Mouse (Mus musculus) Patski (cell line): ENCODE results near the gene AI464131. TPM values are rescaled to one million over a fixed set of nuclear protein-coding genes. Genes with fewer than 3 reads are reported as not detected.
A peak's percentile ranks its signal among the peaks of the same experiment; 100 is the strongest.

ENCODE experiments used
- ATAC-seq: fragments of 100-300 bp; one replicate; pipeline ENCODE4 v1.8.0; 2021
- CTCF ChIA-PET: fragments of 350-600 bp; sonication (Branson Sonifier 250); formaldehyde crosslinking; loops from one replicate; lab custom pipeline; 2022; ENCODE audit warnings: inconsistent platforms; lab: Charles Lee
- POLR2A ChIA-PET: fragments of 350-600 bp; sonication (Branson Sonifier 250); formaldehyde crosslinking; loops from one replicate; lab custom pipeline; 2022; ENCODE audit warnings: antibody characterized with exemption, inconsistent platforms; lab: Charles Lee
- DNase-seq: peaks from one replicate; pipeline ENCODE4 v3.0.0-alpha.2; 2011; ENCODE audit warnings: low read depth, low spot score
- H3K27me3 ChIP-seq: fragments of 371-371 bp; one replicate; pipeline ENCODE4 v1.5.1; 2021
- CTCF ChIP-seq: fragments of 100-300 bp; IDR thresholded peaks from one replicate; pipeline ENCODE4 v1.5.1; 2021
- in situ Hi-C: fragments of 300-500 bp; cut with MboI; formaldehyde crosslinking; loops from 3 replicates; pipeline ENCODE4 v1.11.1; 2018; ENCODE audit warnings: low pct_unique_long_range_greater_than_20kb, mixed read lengths
- polyA plus RNA-seq: library from polyadenylated mRNA; unstranded; gene quantifications from one replicate; pipeline ENCODE4 v1.2.3, GENCODE M21; 2021

Gene AI464131
- polyA plus RNA-seq, 1 experiment from 2014 or later = 6.2 TPM

DNA sequence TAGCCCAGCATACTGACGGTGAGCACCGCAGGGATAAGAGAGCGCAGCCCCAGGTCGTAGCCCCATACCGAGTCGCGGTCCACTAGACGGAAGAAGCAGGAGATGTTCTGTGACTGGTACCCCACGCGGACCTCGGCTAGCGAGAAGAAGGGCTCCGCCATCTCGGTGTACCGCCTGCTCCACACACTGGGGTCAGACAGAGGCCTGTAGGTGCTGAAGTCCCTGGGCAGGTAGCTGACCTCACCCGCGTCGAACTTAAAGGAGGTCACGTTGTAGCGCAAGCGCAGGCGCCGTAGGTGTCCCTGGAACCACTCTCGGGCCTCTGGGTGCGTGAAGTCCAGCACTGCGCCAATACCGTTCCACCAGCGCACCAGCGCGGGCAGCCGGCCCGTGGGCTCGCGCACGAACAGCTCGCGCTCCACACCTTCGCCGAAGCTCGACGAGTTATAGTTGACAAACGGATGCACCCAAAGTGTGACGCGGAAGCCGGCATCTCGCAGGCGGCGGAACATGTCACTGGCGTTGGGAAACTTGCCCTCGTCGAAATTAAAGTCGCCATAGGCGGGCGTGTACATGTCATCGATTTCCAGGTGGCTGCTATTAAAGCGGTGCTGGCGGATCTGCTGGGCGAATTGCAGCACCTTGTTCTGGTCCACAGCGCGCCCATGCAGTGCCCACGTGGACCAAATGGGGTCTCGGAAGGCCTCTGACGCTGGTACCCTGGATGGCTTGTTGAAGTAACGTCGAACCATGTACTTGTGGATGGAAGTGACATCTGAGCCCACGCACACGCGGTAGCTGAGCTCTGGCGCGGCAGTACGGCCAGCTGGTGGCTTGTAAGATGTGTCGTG, 4.7 kb downstream of the AI464131 start:
- TF ChIP-seq CTCF = no peak
- no peaks in the 10 kb centered on the region for H3K27me3 ChIP-seq
- in situ Hi-C loops = no loop called here
- POLR2A ChIA-PET = no interaction called here
- DNase-seq (no peak), ATAC-seq (no peak)
- CTCF ChIA-PET = interaction anchor here (1.5 kb wide), 1 partner anchor 29 kb away, joined by 3 read pairs; no protein-coding TSS in a partner anchor

DNA sequence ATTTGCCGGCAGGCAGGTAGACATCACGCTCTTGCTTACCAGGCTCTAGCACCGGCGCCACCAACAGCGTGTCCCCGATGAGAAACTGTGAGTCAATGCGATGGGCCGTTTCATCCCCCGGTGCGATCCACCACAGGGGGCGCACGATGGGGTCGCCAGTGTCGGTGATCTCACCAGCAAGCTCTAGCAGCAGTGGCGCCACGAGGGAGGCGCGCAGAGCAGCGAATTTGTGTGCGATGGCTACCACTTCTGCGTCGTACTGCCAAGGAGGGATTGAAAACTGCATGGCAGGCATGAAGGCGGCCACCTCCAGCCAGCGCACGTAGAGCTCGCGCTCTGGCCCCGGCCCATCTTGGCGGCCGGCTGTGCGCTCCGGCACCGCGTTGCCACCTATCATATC, 5.3 kb downstream of the AI464131 start:
- no peak for DNase-seq
- in situ Hi-C loops = no loop called here
- TF ChIP-seq CTCF = no peak
- ChIA-PET POLR2A (no interaction called here), CTCF (interaction anchor here (1.5 kb wide), 1 partner anchor 28 kb away, joined by 3 read pairs; no protein-coding TSS in a partner anchor)
- H3K27me3 ChIP-seq = no peaks in the 10 kb centered on the region
- ATAC-seq = no peak

DNA sequence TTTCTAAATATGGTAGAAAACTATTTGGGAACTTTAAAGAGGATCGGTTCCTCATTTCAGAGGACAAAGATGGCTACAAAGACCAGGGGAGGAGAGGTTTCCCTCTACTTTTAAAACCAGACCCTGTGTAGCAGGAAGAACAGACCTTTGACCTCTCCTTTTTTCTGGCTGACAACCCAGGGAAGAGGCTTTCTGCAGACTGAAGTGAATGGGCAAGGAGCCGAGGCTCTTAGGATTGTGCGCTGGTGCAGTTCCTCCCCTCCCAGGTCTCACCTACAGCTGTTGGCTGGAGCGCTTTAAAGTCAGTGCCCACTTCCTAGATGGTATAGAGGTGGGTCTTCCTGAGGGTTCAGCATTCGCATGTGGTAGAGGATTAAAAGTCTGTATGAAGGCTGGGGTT, 5.8 kb downstream of the AI464131 start:
- CTCF ChIA-PET = interaction anchor here (1.5 kb wide), 1 partner anchor 28 kb away, joined by 3 read pairs; no protein-coding TSS in a partner anchor
- POLR2A ChIA-PET = no interaction called here
- no peaks in the 10 kb centered on the region for H3K27me3 ChIP-seq
- DNase-seq (no peak), ATAC-seq (no peak)
- in situ Hi-C loops = no loop called here
- TF ChIP-seq CTCF = no peak

DNA sequence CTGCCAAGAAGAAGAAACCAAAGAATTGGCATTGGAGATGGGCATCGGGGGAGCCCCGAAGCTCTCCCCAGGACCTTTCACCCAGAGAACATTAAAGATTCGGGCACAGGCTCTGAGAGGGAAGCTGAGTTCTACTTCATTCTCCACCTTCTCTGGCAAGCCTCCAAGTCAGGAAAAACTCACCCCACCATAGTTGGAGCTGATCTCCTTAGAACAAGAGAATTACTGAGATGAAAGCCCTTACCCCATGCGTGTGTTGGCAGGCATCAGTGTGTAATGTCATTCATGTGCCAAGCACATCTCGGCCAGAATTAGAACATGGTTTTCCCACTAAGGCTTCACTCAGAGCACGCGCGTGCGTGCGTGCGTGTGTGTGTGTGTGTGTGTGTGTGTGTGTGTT, 7.0 kb downstream of the AI464131 start:
- no peak for ATAC-seq
- ChIA-PET POLR2A (no interaction called here), CTCF (no interaction called here)
- H3K27me3 ChIP-seq = no peaks in the 10 kb centered on the region
- in situ Hi-C loops = no loop called here
- DNase-seq = no peak
- TF ChIP-seq CTCF = no peak

DNA sequence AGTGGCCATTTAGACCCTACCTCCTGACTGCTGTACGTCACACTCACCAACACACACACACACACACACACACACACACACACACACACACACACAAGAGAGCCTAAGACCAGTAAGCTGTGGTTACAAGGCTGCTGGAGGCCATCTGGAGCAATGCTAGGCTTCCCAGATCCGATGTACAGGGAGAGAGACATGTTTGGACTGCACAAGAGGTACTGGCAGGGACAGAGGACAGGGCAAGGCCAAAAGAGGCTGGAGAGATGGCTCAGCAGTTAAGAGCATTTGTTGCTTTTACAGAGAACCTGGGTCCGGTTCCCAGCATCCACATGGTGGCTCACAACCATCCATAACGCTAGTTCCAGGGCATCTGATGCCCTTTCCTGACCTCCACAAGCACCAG, 7.8 kb downstream of the AI464131 start:
- in situ Hi-C loops = no loop called here
- ATAC-seq (no peak), DNase-seq (no peak)
- no peaks in the 10 kb centered on the region for H3K27me3 ChIP-seq
- ChIA-PET POLR2A (interaction anchor here (0.6 kb wide), 1 partner anchor 13 kb away, joined by 3 read pairs; no protein-coding TSS in a partner anchor), CTCF (no interaction called here)
- TF ChIP-seq CTCF = no peak

DNA sequence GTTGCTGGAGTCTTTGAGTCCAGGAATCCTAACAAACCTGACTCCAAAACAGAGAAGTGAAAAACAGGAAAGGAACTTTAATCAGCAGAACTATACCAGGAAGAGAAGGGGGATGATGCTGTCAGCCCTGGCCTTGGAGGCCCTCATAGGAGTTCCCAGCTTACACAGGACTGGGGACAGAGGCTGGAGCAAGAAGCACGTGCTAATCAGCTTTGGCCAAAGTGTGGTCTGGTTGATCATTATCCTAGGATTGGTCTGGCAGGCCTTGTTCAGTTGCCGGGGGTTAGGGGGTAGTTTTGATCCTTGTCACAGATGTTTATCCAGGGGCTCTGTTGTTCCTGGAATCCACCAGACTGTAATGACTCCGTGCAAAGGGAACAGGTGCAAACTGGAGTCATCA, 8.5 kb downstream of the AI464131 start:
- TF ChIP-seq CTCF = no peak
- DNase-seq = no peak
- H3K27me3 ChIP-seq = no peaks in the 10 kb centered on the region
- in situ Hi-C loops = no loop called here
- ATAC-seq = no peak
- POLR2A ChIA-PET = no interaction called here
- CTCF ChIA-PET = no interaction called here

DNA sequence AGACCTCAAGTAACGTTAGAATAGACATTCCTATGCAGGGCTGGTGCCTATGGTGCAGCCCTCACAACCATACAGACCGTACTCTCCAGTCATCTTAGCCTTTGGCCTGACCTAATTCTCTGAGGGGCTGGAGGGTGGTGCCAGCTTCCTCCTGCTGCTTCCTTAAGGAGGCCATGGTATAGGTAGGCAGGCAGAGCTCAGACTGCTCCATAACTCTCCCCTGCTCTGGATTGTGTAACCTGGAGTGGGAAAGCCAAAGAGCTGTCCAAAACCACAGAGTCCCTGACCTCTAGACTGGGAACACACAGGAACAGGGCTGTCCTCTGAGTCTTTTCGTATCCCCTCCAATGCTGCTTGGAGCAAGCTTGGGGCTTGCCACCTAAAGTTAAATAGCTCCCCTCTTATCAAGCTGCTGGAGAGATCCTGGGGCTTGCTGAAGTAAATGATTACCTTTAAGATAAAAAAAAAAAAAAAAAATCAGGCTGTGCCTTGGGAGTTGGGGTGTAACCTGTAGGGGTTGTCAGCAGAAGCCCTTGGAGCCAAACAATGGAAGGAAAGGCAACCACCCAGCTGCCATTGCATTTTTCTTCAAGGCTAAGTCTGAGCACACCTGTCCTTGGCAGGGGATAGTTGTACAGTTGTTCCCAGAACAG, 9.3 kb downstream of the AI464131 start:
- ChIA-PET CTCF (no interaction called here), POLR2A (no interaction called here)
- DNase-seq = no peak
- in situ Hi-C loops = no loop called here
- ATAC-seq = no peak
- TF ChIP-seq CTCF = no peak
- H3K27me3 ChIP-seq = no peaks in the 10 kb centered on the region

DNA sequence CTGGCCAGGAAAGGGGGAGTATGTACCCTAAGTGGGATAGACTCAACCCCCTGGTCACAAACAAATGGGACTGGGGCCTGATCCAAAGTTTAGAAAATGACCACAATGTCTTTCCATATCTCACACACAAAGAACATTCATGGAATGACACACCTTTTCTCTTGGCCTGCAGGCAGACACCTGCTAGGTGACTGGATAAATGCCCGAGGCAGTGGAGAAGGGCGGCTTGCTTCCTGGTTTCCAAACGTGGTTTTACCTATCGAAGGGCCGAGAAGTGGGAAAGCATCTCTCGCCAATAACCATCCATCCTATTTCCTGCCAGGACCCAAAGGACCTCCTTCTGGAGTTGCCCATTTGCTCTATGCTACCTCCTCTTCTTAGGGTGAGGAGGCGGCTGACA, 9.9 kb downstream of the AI464131 start:
- in situ Hi-C loops = no loop called here
- ATAC-seq (no peak), DNase-seq (no peak)
- no peak for TF ChIP-seq CTCF
- ChIA-PET CTCF (no interaction called here), POLR2A (no interaction called here)
- H3K27me3 ChIP-seq = no peaks in the 10 kb centered on the region

DNA sequence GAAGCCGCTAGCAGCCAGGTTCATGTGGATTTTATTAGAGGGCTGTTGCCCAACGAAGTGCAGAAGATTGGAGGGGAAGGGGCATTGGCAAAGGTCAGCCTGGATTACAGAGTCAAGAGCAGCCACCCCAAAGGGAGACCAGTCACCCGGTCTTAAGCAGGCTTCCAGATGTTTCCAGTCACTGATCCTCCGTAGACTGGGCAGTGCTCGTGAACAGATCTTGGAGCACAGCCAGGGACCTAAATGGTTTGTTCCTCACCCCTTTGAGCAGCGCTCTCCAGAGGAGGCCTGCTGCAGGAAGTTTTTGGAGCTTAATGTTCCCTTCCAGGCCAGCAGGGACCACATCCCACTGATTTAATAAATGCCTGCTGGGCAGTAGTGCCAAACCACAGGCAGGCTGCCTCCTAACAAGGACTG, 21.3 kb downstream of the AI464131 start:
- in situ Hi-C loops = no loop called here
- DNase-seq = peak; percentile 73
- ATAC-seq = peak; percentile 92
- no peak for TF ChIP-seq CTCF
- no peaks in the 10 kb centered on the region for H3K27me3 ChIP-seq
- ChIA-PET CTCF (interaction anchor here (1.0 kb wide), 1 partner anchor 13 kb away, joined by 3 read pairs; no protein-coding TSS in a partner anchor), POLR2A (no interaction called here)

DNA sequence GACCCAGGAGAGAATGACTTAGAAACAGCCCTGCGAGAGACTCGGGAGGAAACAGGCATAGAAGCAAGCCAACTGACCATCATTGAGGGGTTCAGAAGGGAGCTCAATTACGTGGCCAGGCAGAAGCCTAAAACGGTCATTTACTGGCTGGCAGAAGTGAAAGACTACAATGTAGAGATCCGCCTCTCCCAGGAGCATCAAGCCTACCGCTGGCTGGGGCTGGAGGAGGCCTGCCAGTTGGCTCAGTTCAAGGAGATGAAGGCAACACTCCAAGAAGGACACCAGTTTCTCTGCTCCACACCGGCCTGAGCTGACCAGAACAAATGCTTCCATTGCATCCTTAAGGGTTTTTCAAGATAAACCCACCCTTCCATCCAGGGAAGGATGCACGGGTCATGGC, 22.6 kb downstream of the AI464131 start:
- no peak for DNase-seq
- in situ Hi-C loops = no loop called here
- no peak for ATAC-seq
- no peaks in the 10 kb centered on the region for H3K27me3 ChIP-seq
- POLR2A ChIA-PET = no interaction called here
- CTCF ChIA-PET = interaction anchor here (0.6 to 2.2 kb wide), 2 partner anchors 10 to 169 kb away, joined by 3 to 5 read pairs; no protein-coding TSS in a partner anchor
- no peak for TF ChIP-seq CTCF

DNA sequence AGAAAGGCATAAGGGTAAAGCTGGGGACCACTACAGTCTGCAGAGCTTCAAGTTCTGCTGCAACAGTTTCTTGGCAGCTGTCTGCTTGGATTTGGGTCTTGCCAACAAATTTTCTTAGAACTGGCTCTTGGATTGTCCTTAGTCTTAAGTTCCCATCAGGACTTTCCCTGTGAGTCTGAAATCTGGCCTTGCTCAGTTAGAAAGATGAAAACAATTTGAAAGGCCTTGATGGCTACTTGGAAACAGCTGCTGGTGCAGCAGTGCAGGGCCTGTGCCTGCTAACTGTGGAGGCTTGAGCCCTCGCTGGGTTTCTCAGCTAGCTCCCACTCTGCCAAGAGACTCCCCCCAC, 23.4 kb downstream of the AI464131 start:
- TF ChIP-seq CTCF = no peak
- DNase-seq (no peak), ATAC-seq (no peak)
- H3K27me3 ChIP-seq = no peaks in the 10 kb centered on the region
- ChIA-PET CTCF (interaction anchor here (0.6 to 2.2 kb wide), 2 partner anchors 11 to 170 kb away, joined by 3 to 5 read pairs; no protein-coding TSS in a partner anchor), POLR2A (no interaction called here)
- in situ Hi-C loops = no loop called here
